22 mouse cellular contexts compared by ENCODE assay signal in genomic region chr5:35497344-35497743, GRCm38 (mm10). TPM values are rescaled to one million over a fixed set of nuclear protein-coding genes. Genes with fewer than 3 reads are reported as not detected.
"Had no signal": no experiment of that assay in that cellular context is flagged by ENCODE, and none has a peak within 500 bp of the region (broad histone marks: within the 10 kb centered on the region; RNA-seq: fewer than 3 reads in every experiment).

No protein-coding gene starts in this region.

- H3K27ac ChIP-seq: liver, embryonic 15.5 days; lung, embryonic 15.5 days; macrophage; midbrain, embryonic 12.5 days; midbrain, embryonic 15.5 days; neural tube, embryonic 12.5 days; stomach, embryonic 15.5 days; stomach, postnatal 0 days had no signal

- H3K9me3 ChIP-seq: liver, embryonic 15.5 days; lung, embryonic 15.5 days; megakaryocyte, embryonic 14.5 days; midbrain, embryonic 12.5 days; midbrain, embryonic 15.5 days; neural tube, embryonic 12.5 days; stomach, embryonic 15.5 days had no signal

- ATAC-seq: liver, postnatal 0 days; lung, postnatal 0 days; midbrain, embryonic 15.5 days had no signal

- H3K36me3 ChIP-seq: liver, embryonic 15.5 days; lung, embryonic 15.5 days; midbrain, embryonic 12.5 days; midbrain, embryonic 15.5 days; neural tube, embryonic 12.5 days; stomach, embryonic 15.5 days had no signal

- H3K9ac ChIP-seq: liver, embryonic 15.5 days; liver, postnatal 0 days; lung, embryonic 15.5 days; midbrain, embryonic 12.5 days; midbrain, embryonic 15.5 days; neural tube, embryonic 12.5 days; stomach, embryonic 15.5 days had no signal

- DNase-seq: liver, postnatal 0 days; lung, adult 2 months; lung, postnatal 14 days; lung, postnatal 36 days; right cerebral cortex, postnatal 14 days; thymus, adult 2 months; thymus, postnatal 25 days; thymus, postnatal 4 days had no signal

- H3K4me1 ChIP-seq: liver, embryonic 15.5 days; lung, embryonic 15.5 days; megakaryocyte, embryonic 14.5 days; midbrain, embryonic 15.5 days; stomach, embryonic 15.5 days had no signal

- H3K27me3 ChIP-seq: liver, embryonic 15.5 days; lung, embryonic 15.5 days; midbrain, embryonic 15.5 days; neural tube, embryonic 12.5 days had no signal

- H3K4me2 ChIP-seq: liver, embryonic 15.5 days; lung, embryonic 15.5 days; midbrain, embryonic 12.5 days; midbrain, embryonic 15.5 days; neural tube, embryonic 12.5 days; stomach, embryonic 15.5 days had no signal

- H3K4me3 ChIP-seq: liver, embryonic 15.5 days; lung, embryonic 15.5 days; megakaryocyte, embryonic 14.5 days; midbrain, embryonic 12.5 days; midbrain, embryonic 15.5 days; neural tube, embryonic 12.5 days; stomach, embryonic 15.5 days had no signal

RNA-seq across cellular contexts. Expression of gene Cpz, which starts 28.2 kb away (rescaled TPM):
- total RNA-seq: megakaryocyte progenitor cell, adult 5-6 weeks; monocyte, adult 5-6 weeks; neutrophil, adult 5-6 weeks had no signal
- polyA plus RNA-seq: macrophage; neural tube, embryonic 14.5 days had no signal
